Mouse (Mus musculus): Measurements from ENCODE around the gene Nrde2.

DNA sequence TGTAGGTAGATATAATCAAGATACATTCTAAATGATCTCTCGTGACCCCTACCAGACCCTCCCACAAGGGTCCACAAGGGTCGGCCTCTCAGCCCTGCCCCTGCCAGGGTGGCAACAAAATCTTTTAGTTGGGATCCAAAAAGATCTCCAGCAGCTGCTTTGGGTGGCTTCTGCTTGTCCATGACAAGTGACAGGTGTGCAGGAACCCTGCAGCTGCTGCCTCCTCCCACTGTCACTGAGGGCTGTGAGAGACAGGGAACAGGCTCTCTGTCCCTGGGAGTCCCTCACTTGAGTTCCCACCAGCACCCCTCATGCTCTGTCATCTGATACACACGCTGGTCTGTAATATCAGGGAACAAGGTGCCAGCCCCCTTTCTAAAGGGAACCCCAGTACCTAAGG lies 57.8 kb downstream of the Nrde2 start:
- TF ChIP-seq CTCF (IDR thresholded peaks at IDR 0.05; ENCODE audit: low read depth) = no peak
- no peak for TF ChIP-seq EP300 (IDR thresholded peaks at IDR 0.05; ENCODE audit: low read depth)

Data from heart, postnatal 0 days (tissue).